7 mouse cellular contexts compared by ENCODE assay signal in genomic region chr3:134239321-134239970, GRCm38 (mm10). TPM values are rescaled to one million over a fixed set of nuclear protein-coding genes. Genes with fewer than 3 reads are reported as not detected.
DNase-seq lines count a peak whose midpoint lies in the region; ATAC-seq lines count a peak whose summit lies in the region.

No protein-coding gene starts in this region.

- peak; percentile 40 for ATAC-seq in intestine, embryonic 14.5 days (replicated peaks; ENCODE audit: low FRiP score, low TSS enrichment, low read depth)

- no peaks in the 10 kb centered on the region for H3K27me3 ChIP-seq in intestine, embryonic 14.5 days (replicated peaks; ENCODE audit: control insufficient read depth, insufficient read depth, low read length)
- H3K27me3 ChIP-seq in midbrain, embryonic 10.5 days (ENCODE audit: low read depth, poor library complexity, severe bottlenecking) = no peaks in the 10 kb centered on the region
- H3K27me3 ChIP-seq in splenic B cell, adult 2 months (ENCODE audit: control insufficient read depth, insufficient read depth, low read length, poor library complexity, severe bottlenecking) = peaks cover 3% of the 10 kb centered on the region

- intact Hi-C loops in gastrocnemius, postnatal 14 days (cut with DNase I; ENCODE audit: low total_unique reads) = no loop called here
- intact Hi-C loops in left cerebral cortex, postnatal 14 days (cut with DNase I) = loop anchor here (5.0 kb wide), 2 partner anchors 138 to 362 kb away; no protein-coding TSS in a partner anchor

- DNase-seq in adrenal gland, adult 8-10 months = peak; percentile 52
- peak; percentile 71 to 72 for DNase-seq in cerebellum, postnatal 36 days
- peak; percentile 23 for DNase-seq in gastrocnemius, postnatal 14 days
- peak; percentile 78 for DNase-seq in intestine, embryonic 14.5 days (ENCODE audit: low spot score)
- DNase-seq in left cerebral cortex, postnatal 14 days (ENCODE audit: low spot score in 2 of 2) = peak; percentile 59 to 77
- peak; percentile 72 for DNase-seq in midbrain, embryonic 10.5 days (ENCODE audit: low spot score)
- peak; percentile 2 for DNase-seq in splenic B cell, adult 2 months (ENCODE audit: low read depth, low spot score)

- H3K4me1 ChIP-seq in intestine, embryonic 14.5 days (replicated peaks; ENCODE audit: control insufficient read depth, insufficient read depth, low read length) = peaks cover 21% of the 10 kb centered on the region
- H3K4me1 ChIP-seq in midbrain, embryonic 10.5 days = peaks cover 73% of the 10 kb centered on the region

- H3K36me3 ChIP-seq in intestine, embryonic 14.5 days (ENCODE audit: control insufficient read depth, insufficient read depth, low read length) = no peaks in the 10 kb centered on the region
- H3K36me3 ChIP-seq in midbrain, embryonic 10.5 days = peaks cover 23% of the 10 kb centered on the region
- no peaks in the 10 kb centered on the region for H3K36me3 ChIP-seq in splenic B cell, adult 2 months (ENCODE audit: control insufficient read depth, insufficient read depth, low read length, poor library complexity, severe bottlenecking)

- H3K27ac ChIP-seq in intestine, embryonic 14.5 days (ENCODE audit: low read depth) = peak overlapping the region; percentile 90
- H3K27ac ChIP-seq in midbrain, embryonic 10.5 days (replicated peaks) = peak overlapping the region; percentile 99

- under 1% methylated on average over 44 of the region's 51 CpGs for WGBS in intestine, embryonic 14.5 days
- under 1% methylated on average over 51 of the region's 51 CpGs for WGBS in midbrain, embryonic 10.5 days

- no peaks in the 10 kb centered on the region for H3K9me3 ChIP-seq in intestine, embryonic 14.5 days (ENCODE audit: control insufficient read depth, low read length)
- no peaks in the 10 kb centered on the region for H3K9me3 ChIP-seq in midbrain, embryonic 10.5 days (replicated peaks)

- H3K4me3 ChIP-seq in intestine, embryonic 14.5 days (ENCODE audit: low read depth, low read length) = peak overlapping the region; percentile 72
- peak overlapping the region; percentile 85 for H3K4me3 ChIP-seq in midbrain, embryonic 10.5 days

- peak overlapping the region; percentile 77 for H3K4me2 ChIP-seq in intestine, embryonic 14.5 days (ENCODE audit: low read length)

- H3K9ac ChIP-seq in intestine, embryonic 14.5 days (ENCODE audit: low read length) = peak overlapping the region; percentile 81

RNA-seq across cellular contexts. Expression of gene Cxxc4, which starts 3.2 kb away (rescaled TPM):
- total RNA-seq in adrenal gland, adult 8-10 months (2022) = 1 to 10 TPM; 4.8 to 9.0 (median 7.5) TPM
- total RNA-seq in gastrocnemius, postnatal 14 days (2021) = under 1 TPM; 0.66 to 0.75 TPM
- 3.7 and 4.3 TPM in 2 replicates for polyA plus RNA-seq in intestine, embryonic 14.5 days (2014; fragmentation: Nextera tagmentation; extraction: Ambion mirVana)
- total RNA-seq in left cerebral cortex, postnatal 14 days (2021) = 10 to 100 TPM; 29.1 to 30.6 TPM
- polyA plus RNA-seq in midbrain, embryonic 10.5 days (2016; fragmentation: Nextera tagmentation; extraction: Ambion mirVana) = 18.2 and 23.4 TPM in 2 replicates

Comparison
In these comparisons a context has a peak if more than half of its experiments do, and no peak if none do; other contexts are left out.
1. Peak in every context shown above with its lines: DNase-seq, ATAC-seq, H3K4me3 ChIP-seq and H3K27ac ChIP-seq.
2. DNase-seq: peak in every context shown above with its lines; median percentile 78 in intestine, embryonic 14.5 days; 72 in midbrain, embryonic 10.5 days; 72 in cerebellum, postnatal 36 days; 68 in left cerebral cortex, postnatal 14 days; 52 in adrenal gland, adult 8-10 months; 23 in gastrocnemius, postnatal 14 days; 2 in splenic B cell, adult 2 months.